Mouse (Mus musculus) heart, adult 9 months (tissue): ENCODE data around the gene Tead3.

Experiments used
- DNase-seq, 2 experiments: peaks; one replicate each; pipeline ENCODE4 v3.0.0; 2022; ENCODE audit warnings: low spot score in 2 of 2

The Tead3 gene

GRCm38 (mm10) chr17:28308297-28309195 is 42.1 kb downstream of the Tead3 start:
- peak; percentile 72 to 91 for DNase-seq

- DNase-seq, result no peak
Observed at GRCm38 (mm10) chr17:28305172-28305571, 45.4 kb downstream of the Tead3 start.

DNA sequence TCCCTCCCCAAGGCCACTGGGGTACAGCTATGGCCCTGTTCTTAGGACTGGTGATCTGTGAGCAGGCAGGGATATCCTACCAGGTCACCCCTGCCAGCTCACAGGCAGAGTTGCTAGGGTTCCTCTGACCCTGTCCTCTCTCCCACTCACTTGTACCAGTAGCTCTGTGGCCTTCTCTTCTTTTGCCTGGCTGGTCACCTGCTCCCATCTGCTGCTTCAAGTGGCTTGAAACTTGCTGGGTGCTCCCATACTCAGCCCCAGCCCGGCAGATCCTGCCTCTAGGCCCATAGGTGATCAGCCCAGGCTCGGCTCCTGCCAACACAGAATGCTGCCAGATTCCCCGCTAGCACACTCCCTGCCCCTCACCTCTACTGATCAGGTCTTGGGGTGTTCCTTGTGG is 49.8 kb downstream of the Tead3 start:
- DNase-seq, result no peak

- no peak for DNase-seq
Observed at GRCm38 (mm10) chr17:28300323-28300722, 50.3 kb downstream of the Tead3 start.

DNA sequence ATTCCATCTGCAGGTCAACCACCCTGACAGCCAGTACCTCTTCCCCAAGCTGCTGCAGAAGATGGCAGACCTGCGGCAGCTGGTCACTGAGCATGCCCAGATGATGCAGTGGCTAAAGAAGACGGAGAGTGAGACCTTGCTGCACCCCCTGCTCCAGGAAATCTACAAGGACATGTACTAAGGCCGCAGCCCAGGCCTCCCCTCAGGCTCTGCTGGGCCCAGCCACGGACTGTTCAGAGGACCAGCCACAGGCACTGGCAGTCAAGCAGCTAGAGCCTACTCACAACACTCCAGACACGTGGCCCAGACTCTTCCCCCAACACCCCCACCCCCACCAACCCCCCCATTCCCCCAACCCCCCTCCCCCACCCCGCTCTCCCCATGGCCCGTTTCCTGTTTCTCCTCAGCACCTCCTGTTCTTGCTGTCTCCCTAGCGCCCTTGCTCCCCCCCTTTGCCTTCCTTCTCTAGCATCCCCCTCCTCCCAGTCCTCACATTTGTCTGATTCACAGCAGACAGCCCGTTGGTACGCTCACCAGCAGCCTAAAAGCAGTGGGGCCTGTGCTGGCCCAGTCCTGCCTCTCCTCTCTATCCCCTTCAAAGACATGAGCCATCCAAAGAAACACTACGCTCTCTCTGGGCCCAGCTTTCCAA is 50.8 kb downstream of the Tead3 start:
- no peak for DNase-seq

DNA sequence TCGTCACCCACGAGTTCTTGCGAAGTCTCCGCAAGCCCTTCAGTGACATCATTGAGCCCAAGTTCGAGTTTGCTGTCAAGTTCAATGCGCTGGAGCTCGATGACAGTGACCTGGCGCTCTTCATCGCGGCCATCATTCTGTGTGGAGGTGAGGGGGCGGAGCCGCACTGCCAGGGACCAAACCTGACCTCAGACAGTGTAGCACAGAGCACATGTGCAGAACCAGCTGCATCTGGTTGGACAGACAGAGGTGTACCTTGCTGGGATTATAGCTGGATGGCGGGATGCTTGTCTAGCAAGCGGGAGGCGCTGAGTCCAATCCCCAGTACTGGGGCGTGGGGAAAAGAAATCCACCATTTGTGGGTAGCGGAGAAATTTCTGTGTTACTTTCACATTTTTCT is 51.7 kb downstream of the Tead3 start:
- DNase-seq, result no peak

DNA sequence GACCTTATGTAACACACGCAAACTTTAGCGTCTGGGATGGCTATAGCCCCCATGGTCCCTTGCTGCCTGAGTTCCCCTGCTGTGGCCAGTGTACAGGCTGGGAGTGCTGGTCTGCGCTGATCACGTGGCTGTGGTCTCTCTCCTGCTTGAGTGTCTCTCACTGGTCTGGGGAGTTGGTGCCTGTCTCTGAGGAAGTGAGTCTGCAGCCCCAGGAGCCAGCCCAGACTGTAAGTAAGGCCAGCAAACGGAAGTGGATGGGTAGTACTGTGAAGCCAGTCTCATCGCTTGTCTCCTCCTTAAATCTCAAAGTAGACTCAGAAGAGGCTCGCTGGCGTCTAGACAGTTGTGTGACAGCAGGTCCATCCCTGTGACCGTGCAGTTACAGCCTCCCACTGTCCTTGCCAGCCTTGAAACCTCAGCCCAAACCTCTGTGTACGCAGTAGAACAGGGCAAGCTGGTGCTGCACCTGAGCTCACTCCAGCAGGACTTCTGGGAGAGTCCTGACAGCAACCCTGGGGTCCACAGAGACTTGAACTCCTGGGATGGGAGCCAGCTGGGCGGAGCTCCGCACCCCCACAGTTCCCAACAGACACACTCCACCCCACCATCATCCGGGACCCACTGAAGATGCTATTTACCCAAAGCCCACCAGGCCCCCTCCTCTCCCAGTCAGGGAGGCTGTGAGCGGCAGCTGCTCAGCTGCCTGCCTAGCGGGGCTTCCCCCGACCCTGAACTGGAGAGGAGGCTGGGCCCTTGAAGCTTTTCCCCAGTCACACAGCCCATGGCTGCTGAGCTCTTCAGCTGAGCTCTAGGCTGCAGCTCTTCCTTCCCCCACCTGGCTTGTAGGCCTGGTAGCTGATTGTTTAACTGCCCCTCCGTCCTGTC is 55.9 kb downstream of the Tead3 start:
- DNase-seq, result peak in 1 of 2 experiments; percentile 53

GRCm38 (mm10) chr17:28293716-28294115 is 56.9 kb downstream of the Tead3 start:
- DNase-seq, result no peak

- DNase-seq, result no peak
Observed at GRCm38 (mm10) chr17:28291346-28291745, 59.3 kb downstream of the Tead3 start.

DNA sequence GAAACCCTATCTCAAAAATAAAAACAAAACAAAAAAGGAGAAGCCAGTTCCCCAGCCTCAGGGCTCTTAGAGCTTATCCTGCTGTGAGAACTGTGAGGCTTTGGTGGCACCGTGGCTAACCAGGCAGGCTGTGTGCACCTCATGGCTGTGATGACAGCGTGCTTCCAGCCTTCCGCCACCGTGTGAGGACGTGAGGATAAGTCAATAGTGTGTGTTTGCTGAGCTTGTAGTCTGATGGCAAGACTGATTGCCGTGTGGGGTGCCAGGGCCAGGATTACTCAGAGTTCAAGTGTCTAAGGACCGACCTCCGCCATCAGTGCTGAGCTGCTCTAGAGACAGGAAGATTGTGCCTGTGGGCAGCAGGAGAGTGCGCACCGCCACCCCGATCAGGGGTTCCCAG is 59.9 kb downstream of the Tead3 start:
- DNase-seq, result no peak

- no peak for DNase-seq
Observed at GRCm38 (mm10) chr17:28290262-28290661, 60.4 kb downstream of the Tead3 start.

DNA sequence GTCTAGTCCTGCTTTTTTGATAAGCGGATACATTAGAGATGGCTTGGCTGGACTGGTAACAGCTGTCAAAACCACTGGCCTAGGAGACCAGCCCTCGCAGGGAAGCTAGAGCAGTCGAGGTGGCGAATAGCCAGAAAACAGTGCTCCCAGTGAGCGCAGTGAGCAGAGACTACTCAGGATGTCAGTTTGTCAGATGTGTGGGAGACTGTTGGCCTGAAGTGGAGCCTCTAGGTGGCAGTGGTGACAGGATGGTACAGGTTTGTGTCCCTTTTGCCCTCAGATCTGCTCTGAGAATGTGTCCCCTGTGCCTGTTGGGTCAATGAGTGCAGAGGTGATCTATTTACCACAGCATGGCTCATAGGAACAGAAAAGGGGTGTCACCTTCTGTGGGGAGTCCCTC is 62.6 kb downstream of the Tead3 start:
- DNase-seq, result no peak

GRCm38 (mm10) chr17:28287578-28287977 is 63.0 kb downstream of the Tead3 start:
- DNase-seq, result no peak

DNA sequence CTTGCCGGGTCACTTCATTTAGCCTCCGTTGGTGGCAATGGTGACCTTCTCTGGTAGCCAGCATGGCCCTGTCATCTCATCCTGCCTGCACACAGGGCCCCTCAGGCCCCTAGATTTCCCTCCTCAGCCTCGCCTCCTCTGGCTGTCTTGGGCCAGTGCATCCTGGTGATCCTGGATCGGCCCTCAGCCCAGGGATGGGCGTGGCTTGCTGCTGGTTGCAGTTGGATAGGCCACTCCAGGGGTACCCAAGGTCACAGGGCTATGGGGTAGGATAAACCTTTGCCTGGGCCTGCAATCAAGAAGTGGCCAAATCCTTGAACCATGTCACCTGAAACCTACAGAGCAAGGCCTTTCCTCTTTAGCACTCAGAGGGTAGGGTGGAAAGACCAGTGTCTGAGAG is 63.7 kb downstream of the Tead3 start:
- DNase-seq, result no peak

DNA sequence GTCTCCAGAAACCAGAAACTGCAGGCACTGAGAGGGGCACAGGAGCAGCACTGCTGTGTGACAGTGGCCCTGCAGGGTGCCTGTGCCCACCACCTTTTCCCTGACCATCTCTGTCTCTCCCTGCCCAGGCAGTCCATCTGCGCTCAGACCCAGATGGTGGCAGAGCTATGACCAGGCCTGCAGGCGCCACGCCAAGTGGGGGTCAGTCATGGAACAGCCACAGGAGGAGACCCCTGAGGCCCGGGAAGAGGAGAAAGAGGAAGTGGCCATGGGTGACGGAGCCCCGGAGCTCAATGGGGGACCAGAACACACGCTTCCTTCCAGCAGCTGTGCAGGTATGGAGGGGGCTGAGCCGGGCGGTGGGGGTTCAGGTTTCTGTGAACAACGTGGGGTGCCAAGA is 64.5 kb downstream of the Tead3 start:
- no peak for DNase-seq

DNA sequence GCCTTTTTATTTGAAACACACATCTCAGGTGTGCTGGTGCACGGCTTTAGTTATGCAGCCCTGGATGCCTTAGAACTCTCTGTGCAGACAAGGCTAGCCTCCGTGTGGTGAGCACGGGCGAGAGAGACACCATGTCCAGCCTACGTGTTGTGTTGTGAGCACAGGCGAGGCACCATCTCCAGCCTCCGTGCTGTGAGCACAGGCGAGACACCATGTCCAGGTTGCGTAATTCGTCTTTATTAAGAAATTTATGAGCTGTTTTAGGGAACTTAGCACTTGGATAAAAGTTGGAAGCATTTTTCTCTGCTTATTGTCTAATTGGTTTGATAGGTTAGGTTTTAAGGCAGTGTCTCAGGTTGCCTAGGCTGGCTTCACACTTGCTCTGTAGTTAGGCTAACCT is 67.4 kb downstream of the Tead3 start:
- no peak for DNase-seq

GRCm38 (mm10) chr17:28281866-28282441 is 68.7 kb downstream of the Tead3 start:
- no peak for DNase-seq
